Mouse (Mus musculus) kidney, adult 18-20 months (tissue): ENCODE results near the gene Olfr1025-ps1.

ENCODE experiments used
- DNase-seq: peaks from one replicate; pipeline ENCODE4 v3.0.0; 2021

Olfr1025-ps1 gene

DNA sequence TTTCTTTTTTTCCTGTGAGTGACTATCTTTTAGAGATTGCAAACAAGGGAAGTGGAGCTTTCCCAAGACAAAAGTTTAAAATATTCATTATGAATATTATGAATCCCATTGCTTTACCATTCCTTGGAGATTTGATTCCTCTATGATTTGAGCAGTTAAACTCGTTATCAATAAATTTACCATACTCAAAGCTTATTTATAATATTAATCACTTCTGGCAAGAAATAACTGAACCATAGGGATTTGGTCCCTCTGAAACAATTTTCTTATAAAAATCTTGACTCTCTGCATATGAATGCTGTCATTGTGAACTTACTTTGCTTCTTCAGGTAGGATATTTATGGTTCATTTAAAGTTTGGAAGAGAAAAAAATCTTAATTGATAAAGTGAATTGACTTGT, at the start of gene Olfr1025-ps1:
Olfr1025-ps1 (plus strand) TSS at position 301 of the 400 bp plus-strand sequence.
- DNase-seq = no peak

GRCm38 (mm10) chr2:85868294-85868693, 46.7 kb upstream of the Olfr1025-ps1 start, which contains the start of gene Olfr1022:
Olfr1022 (plus strand) TSS chr2:85868594.
- no peak for DNase-seq

GRCm38 (mm10) chr2:85885340-85885739, 29.7 kb upstream of the Olfr1025-ps1 start, which contains the start of gene Olfr1023:
Olfr1023 (plus strand) TSS chr2:85885640.
- no peak for DNase-seq

DNA sequence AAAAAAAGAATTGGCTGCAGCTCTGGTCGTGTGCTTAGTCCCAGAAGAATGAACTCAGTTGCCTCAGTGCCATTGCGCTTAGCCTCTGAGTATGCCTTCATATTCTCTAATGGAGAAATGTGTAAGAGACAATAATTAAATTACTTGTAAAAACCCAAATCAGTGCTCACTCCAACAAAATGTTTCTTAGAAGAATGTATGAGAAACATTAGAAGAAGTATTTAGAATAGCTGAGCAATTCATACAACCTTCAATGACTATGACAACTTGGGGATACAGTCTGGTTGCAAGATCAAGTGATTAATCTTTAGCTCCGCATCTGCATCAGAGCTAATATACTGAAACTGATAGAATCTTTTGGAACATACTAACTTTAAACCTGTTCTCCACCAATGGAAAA, 10.0 kb upstream of the Olfr1025-ps1 start, which contains the start of gene Olfr1024:
Olfr1024 (minus strand) TSS at position 101 of the 400 bp plus-strand sequence.
- no peak for DNase-seq

GRCm38 (mm10) chr2:85913197-85913596, 1.8 kb upstream of the Olfr1025-ps1 start:
- no peak for DNase-seq

- no peak for DNase-seq
Measured at GRCm38 (mm10) chr2:85921258-85921657, 6.3 kb downstream of the Olfr1025-ps1 start, which contains the start of gene Olfr1026. Olfr1026 (plus strand) TSS chr2:85921558.

GRCm38 (mm10) chr2:85950137-85950536, 35.1 kb downstream of the Olfr1025-ps1 start, which contains the start of gene Olfr1028:
Olfr1028 (plus strand) TSS chr2:85950437.
- DNase-seq = no peak
